Mouse (Mus musculus) c-Kit-negative CD71-positive TER-119-positive erythroid progenitor cells, embryonic 14.5 days (primary cell): Measurements from ENCODE around the gene Fen1.

ENCODE experiments used
- DNase-seq: peaks from one replicate; pipeline ENCODE4 v3.0.0-alpha.2; 2013; ENCODE audit warnings: low read depth, low spot score

Fen1 gene

GRCm38 (mm10) chr19:10216101-10216500 is 12.1 kb upstream of the Fen1 start:
- DNase-seq: no peak

GRCm38 (mm10) chr19:10213796-10214471 is 10.0 kb upstream of the Fen1 start:
- no peak for DNase-seq

GRCm38 (mm10) chr19:10210885-10211284 is 6.9 kb upstream of the Fen1 start:
- DNase-seq: no peak

GRCm38 (mm10) chr19:10208851-10209250 is 4.9 kb upstream of the Fen1 start:
- DNase-seq: no peak

GRCm38 (mm10) chr19:10205051-10205450 is 1.1 kb upstream of the Fen1 start:
- no peak for DNase-seq

- peak; percentile 53 for DNase-seq
Observed at GRCm38 (mm10) chr19:10204616-10205001, 640 bp upstream of the Fen1 start.

- peak; percentile 68 for DNase-seq
Observed at GRCm38 (mm10) chr19:10203146-10203847, 672 bp downstream of the Fen1 start.

- DNase-seq: peak; percentile 71
Observed at GRCm38 (mm10) chr19:10198723-10199122, 5.2 kb downstream of the Fen1 start.

GRCm38 (mm10) chr19:10198286-10198685 is 5.7 kb downstream of the Fen1 start:
- DNase-seq: no peak

- no peak for DNase-seq
Observed at GRCm38 (mm10) chr19:10197130-10197529, 6.8 kb downstream of the Fen1 start.

GRCm38 (mm10) chr19:10195252-10195651 is 8.7 kb downstream of the Fen1 start:
- DNase-seq: no peak

- DNase-seq: no peak
Observed at GRCm38 (mm10) chr19:10194337-10194736, 9.6 kb downstream of the Fen1 start.

GRCm38 (mm10) chr19:10191326-10191725 is 12.6 kb downstream of the Fen1 start:
- DNase-seq: no peak

- DNase-seq: peak; percentile 68
Observed at GRCm38 (mm10) chr19:10190796-10191195, 13.2 kb downstream of the Fen1 start.

GRCm38 (mm10) chr19:10189940-10190339 is 14.0 kb downstream of the Fen1 start:
- no peak for DNase-seq

GRCm38 (mm10) chr19:10189022-10189421 is 14.9 kb downstream of the Fen1 start:
- DNase-seq: no peak

- no peak for DNase-seq
Observed at GRCm38 (mm10) chr19:10188281-10188811, 15.6 kb downstream of the Fen1 start.

GRCm38 (mm10) chr19:10186569-10186968 is 17.4 kb downstream of the Fen1 start:
- DNase-seq: no peak

- no peak for DNase-seq
Observed at GRCm38 (mm10) chr19:10185876-10186275, 18.1 kb downstream of the Fen1 start.

GRCm38 (mm10) chr19:10184096-10184495 is 19.9 kb downstream of the Fen1 start:
- no peak for DNase-seq

- peak; percentile 42 for DNase-seq
Observed at GRCm38 (mm10) chr19:10183299-10183983, 20.5 kb downstream of the Fen1 start.

- peak; percentile 76 for DNase-seq
Observed at GRCm38 (mm10) chr19:10182670-10183298, 21.2 kb downstream of the Fen1 start, which contains the start of gene Fads1. Fads1 (plus strand) TSS chr19:10182888.
